Mouse (Mus musculus): ENCODE results near the gene Trim40. TPM values are rescaled to one million over a fixed set of nuclear protein-coding genes. Genes with fewer than 3 reads are reported as not detected.

The Trim40 gene
- polyA plus RNA-seq (2014; fragmentation: Illumina TruSeq; extraction: RNeasy Lipid Tissue Mini Kit (QIAGEN cat#74804); ENCODE audit: low read depth, low replicate concordance), result not detected

GRCm38 (mm10) chr17:36890073-36890903 is at the start of gene Trim40:
Gene Trim40 (minus strand): TSS chr17:36890123.

GRCm38 (mm10) chr17:36897552-36898205 is 7.8 kb upstream of the Trim40 start, which contains the start of gene Trim31:
Gene Trim31 (plus strand): TSS chr17:36898118.

DNA sequence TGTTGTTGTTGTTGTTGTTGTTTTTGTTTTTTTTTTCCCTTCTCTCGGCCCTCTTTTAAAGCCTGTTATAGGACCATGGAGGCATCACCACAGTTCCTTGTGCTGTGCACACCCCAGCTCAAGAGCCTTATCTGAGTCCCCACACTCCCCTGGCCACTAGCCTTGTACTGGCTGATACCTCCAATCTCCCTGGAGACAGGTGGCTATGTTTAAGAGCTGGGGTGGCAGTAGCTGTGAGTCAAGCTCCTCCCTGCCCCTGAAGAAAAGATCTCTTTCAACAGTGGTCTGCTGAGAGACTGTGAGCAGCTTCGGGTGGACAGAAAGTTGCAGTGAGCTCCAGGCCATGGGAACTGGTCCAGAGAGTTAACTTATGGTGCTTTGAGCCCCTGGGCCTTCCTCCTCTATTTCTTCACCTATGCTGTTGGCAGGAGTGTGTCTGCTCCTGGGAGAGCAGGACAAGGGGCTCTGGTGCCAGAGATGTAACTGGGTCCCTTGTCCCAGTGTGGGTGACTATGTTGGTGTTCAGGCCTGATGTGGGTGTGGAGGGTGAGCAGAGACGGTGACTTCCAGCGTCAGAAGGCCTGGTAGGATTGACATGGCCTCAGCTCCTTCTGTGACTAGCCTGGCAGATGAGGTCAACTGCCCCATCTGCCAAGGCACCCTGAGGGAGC is 20.5 kb downstream of the Trim40 start, which contains the start of gene Trim10:
TSS of gene Trim10 (plus strand) at position 291 of the 671 bp plus-strand sequence.

GRCm38 (mm10) chr17:36866719-36867527 is 23.0 kb downstream of the Trim40 start, which contains the start of gene Trim15:
Gene Trim15 (minus strand): TSS chr17:36867210.

GRCm38 (mm10) chr17:36836874-36837647 is 52.9 kb downstream of the Trim40 start, which contains the start of gene Trim26:
Gene Trim26 (plus strand): TSS chr17:36837134.

Other genes with a start within 250 kb of the Trim40 start
- not detected for gene H2-M9, start 247.5 kb downstream of the Trim40 start, polyA plus RNA-seq (2014; fragmentation: Illumina TruSeq; extraction: RNeasy Lipid Tissue Mini Kit (QIAGEN cat#74804); ENCODE audit: low read depth, low replicate concordance)
- gene H2-M1, start 217.9 kb downstream of the Trim40 start, polyA plus RNA-seq (2014; fragmentation: Illumina TruSeq; extraction: RNeasy Lipid Tissue Mini Kit (QIAGEN cat#74804); ENCODE audit: low read depth, low replicate concordance), result not detected
- not detected for gene H2-M10.5, start 117.2 kb downstream of the Trim40 start, polyA plus RNA-seq (2014; fragmentation: Illumina TruSeq; extraction: RNeasy Lipid Tissue Mini Kit (QIAGEN cat#74804); ENCODE audit: low read depth, low replicate concordance)
- gene H2-M10.6, start 78.0 kb downstream of the Trim40 start, polyA plus RNA-seq (2014; fragmentation: Illumina TruSeq; extraction: RNeasy Lipid Tissue Mini Kit (QIAGEN cat#74804); ENCODE audit: low read depth, low replicate concordance), result not detected
- gene Trim26, start 53.0 kb downstream of the Trim40 start, polyA plus RNA-seq (2014; fragmentation: Illumina TruSeq; extraction: RNeasy Lipid Tissue Mini Kit (QIAGEN cat#74804); ENCODE audit: low read depth, low replicate concordance), result 22.8 TPM
- not detected for gene Trim15, start 22.9 kb downstream of the Trim40 start, polyA plus RNA-seq (2014; fragmentation: Illumina TruSeq; extraction: RNeasy Lipid Tissue Mini Kit (QIAGEN cat#74804); ENCODE audit: low read depth, low replicate concordance)
- gene Trim10, start 20.5 kb downstream of the Trim40 start, polyA plus RNA-seq (2014; fragmentation: Illumina TruSeq; extraction: RNeasy Lipid Tissue Mini Kit (QIAGEN cat#74804); ENCODE audit: low read depth, low replicate concordance), result not detected
- not detected for gene Trim31, start 8.0 kb upstream of the Trim40 start, polyA plus RNA-seq (2014; fragmentation: Illumina TruSeq; extraction: RNeasy Lipid Tissue Mini Kit (QIAGEN cat#74804); ENCODE audit: low read depth, low replicate concordance)
- 3.8 TPM for gene Rnf39, start 52.8 kb upstream of the Trim40 start, polyA plus RNA-seq (2014; fragmentation: Illumina TruSeq; extraction: RNeasy Lipid Tissue Mini Kit (QIAGEN cat#74804); ENCODE audit: low read depth, low replicate concordance)
- 6.2 TPM for gene Ppp1r11, start 61.6 kb upstream of the Trim40 start, polyA plus RNA-seq (2014; fragmentation: Illumina TruSeq; extraction: RNeasy Lipid Tissue Mini Kit (QIAGEN cat#74804); ENCODE audit: low read depth, low replicate concordance)
- 10.4 TPM for gene Znrd1, start 68.4 kb upstream of the Trim40 start, polyA plus RNA-seq (2014; fragmentation: Illumina TruSeq; extraction: RNeasy Lipid Tissue Mini Kit (QIAGEN cat#74804); ENCODE audit: low read depth, low replicate concordance)
- 30.8 TPM for gene Znrd1as, start 68.5 kb upstream of the Trim40 start, polyA plus RNA-seq (2014; fragmentation: Illumina TruSeq; extraction: RNeasy Lipid Tissue Mini Kit (QIAGEN cat#74804); ENCODE audit: low read depth, low replicate concordance)
- gene 2410137M14Rik, start 91.1 kb upstream of the Trim40 start, polyA plus RNA-seq (2014; fragmentation: Illumina TruSeq; extraction: RNeasy Lipid Tissue Mini Kit (QIAGEN cat#74804); ENCODE audit: low read depth, low replicate concordance), result not detected
- not detected for gene H2-M5, start 99.4 kb upstream of the Trim40 start, polyA plus RNA-seq (2014; fragmentation: Illumina TruSeq; extraction: RNeasy Lipid Tissue Mini Kit (QIAGEN cat#74804); ENCODE audit: low read depth, low replicate concordance)
- gene Zfp57, start 111.0 kb upstream of the Trim40 start, polyA plus RNA-seq (2014; fragmentation: Illumina TruSeq; extraction: RNeasy Lipid Tissue Mini Kit (QIAGEN cat#74804); ENCODE audit: low read depth, low replicate concordance), result 1.9 TPM
- gene Mog, start 133.3 kb upstream of the Trim40 start, polyA plus RNA-seq (2014; fragmentation: Illumina TruSeq; extraction: RNeasy Lipid Tissue Mini Kit (QIAGEN cat#74804); ENCODE audit: low read depth, low replicate concordance), result not detected
- 2.8 TPM for gene Gabbr1, start 155.8 kb upstream of the Trim40 start, polyA plus RNA-seq (2014; fragmentation: Illumina TruSeq; extraction: RNeasy Lipid Tissue Mini Kit (QIAGEN cat#74804); ENCODE audit: low read depth, low replicate concordance)
- not detected for gene Olfr90, start 198.4 kb upstream of the Trim40 start, polyA plus RNA-seq (2014; fragmentation: Illumina TruSeq; extraction: RNeasy Lipid Tissue Mini Kit (QIAGEN cat#74804); ENCODE audit: low read depth, low replicate concordance)
- gene Olfr91, start 208.2 kb upstream of the Trim40 start, polyA plus RNA-seq (2014; fragmentation: Illumina TruSeq; extraction: RNeasy Lipid Tissue Mini Kit (QIAGEN cat#74804); ENCODE audit: low read depth, low replicate concordance), result not detected
- not detected for gene Olfr92, start 230.0 kb upstream of the Trim40 start, polyA plus RNA-seq (2014; fragmentation: Illumina TruSeq; extraction: RNeasy Lipid Tissue Mini Kit (QIAGEN cat#74804); ENCODE audit: low read depth, low replicate concordance)